Mouse (Mus musculus) forebrain, postnatal 0 days (tissue): ENCODE results near the gene Bcas1. TPM values are rescaled to one million over a fixed set of nuclear protein-coding genes. Genes with fewer than 3 reads are reported as not detected.

Experiments
- ATAC-seq: fragments of 200-750 bp; cut with Nextera tagmentation; 2 replicates; pipeline ENCODE4 v1.8.0; 2017; ENCODE audit warnings: mild to moderate bottlenecking, moderate library complexity
- DNase-seq: peaks from one replicate; pipeline ENCODE4 v3.0.0-alpha.2; 2015
- H3K27ac ChIP-seq: fragments of 300-500 bp; sonication (generic); 2 replicates; pipeline ENCODE4 v1.5.1; 2014; ENCODE audit warnings: low read depth, mild to moderate bottlenecking, antibody characterized with exemption, low read length, moderate library complexity, mixed read lengths
- H3K27me3 ChIP-seq: fragments of 300-500 bp; sonication (generic); 2 replicates; pipeline ENCODE4 v1.6.1; 2014; ENCODE audit warnings: mild to moderate bottlenecking, low read length, mixed read lengths; ENCODE audit not compliant: insufficient read depth
- H3K36me3 ChIP-seq: fragments of 300-500 bp; sonication (generic); 2 replicates; pipeline ENCODE4 v1.6.1; 2014; ENCODE audit warnings: mild to moderate bottlenecking, moderate library complexity; ENCODE audit not compliant: insufficient read depth
- H3K4me1 ChIP-seq: fragments of 300-500 bp; sonication (generic); 2 replicates; pipeline ENCODE4 v1.6.1; 2014; ENCODE audit warnings: antibody characterized with exemption; ENCODE audit not compliant: insufficient read depth
- H3K4me2 ChIP-seq: fragments of 300-500 bp; sonication (generic); 2 replicates; pipeline ENCODE4 v1.6.1; 2014; ENCODE audit warnings: low read depth, mild to moderate bottlenecking, moderate library complexity
- H3K4me3 ChIP-seq: fragments of 300-500 bp; sonication (generic); 2 replicates; pipeline ENCODE4 v1.5.1; 2014; ENCODE audit warnings: low read depth, low read length, mixed read lengths
- H3K9ac ChIP-seq: fragments of 300-500 bp; sonication (generic); 2 replicates; pipeline ENCODE4 v1.6.1; 2014; ENCODE audit warnings: mild to moderate bottlenecking
- H3K9me3 ChIP-seq: fragments of 300-500 bp; sonication (generic); 2 replicates; pipeline ENCODE4 v1.6.1; 2016; ENCODE audit warnings: low read length
- CTCF ChIP-seq: sonication (generic); IDR thresholded peaks from 2 replicates; pipeline ENCODE4 v1.5.1; 2016; ENCODE audit warnings: antibody characterized with exemption, control low read depth, low read depth
- WGBS: fragments of 180-500 bp; shearing (Covaris S2); extraction: QIAGEN DNeasy Blood & Tissue Kit; methylation state at CpG from one replicate; pipeline ENCODE4 v1.1.7; 2014; 5-methylcytosine and 5-hydroxymethylcytosine counted together
- polyA plus RNA-seq: library from polyadenylated mRNA; unstranded; fragments of >200 nt; fragmentation: Nextera tagmentation; extraction: Ambion mirVana; gene quantifications from 2 replicates; pipeline ENCODE4 v1.2.1, GENCODE M21; 2015
- total RNA-seq: library from RNA; depleted of rRNA; stranded (reverse); fragments of >200 nt; gene quantifications from 2 replicates; pipeline ENCODE4 v1.2.3, GENCODE M21; 2014

Gene Bcas1
- total and polyA plus RNA-seq, 2 experiments from 2014 or later = 4.2 to 5.2 TPM

- Histone ChIP-seq H3K9ac (no peak overlapping the region), H3K36me3 (no peaks in the 10 kb centered on the region), H3K27me3 (no peaks in the 10 kb centered on the region), H3K9me3 (no peaks in the 10 kb centered on the region), H3K4me2 (no peak overlapping the region), H3K27ac (no peak overlapping the region), H3K4me3 (no peak overlapping the region), H3K4me1 (no peaks in the 10 kb centered on the region)
- no peak for DNase-seq
- TF ChIP-seq CTCF = peak; percentile 26; the same call in 1 of the 2 replicates
- ATAC-seq = no peak
- 50% methylated on average over 4 of the region's 4 CpGs for WGBS
Measured at GRCm38 (mm10) chr2:170421924-170422323, 5.7 kb downstream of the Bcas1 start.

- Histone ChIP-seq H3K27ac (no peak overlapping the region), H3K4me2 (no peak overlapping the region), H3K27me3 (no peaks in the 10 kb centered on the region), H3K4me3 (no peak overlapping the region), H3K9ac (no peak overlapping the region), H3K36me3 (no peaks in the 10 kb centered on the region), H3K4me1 (no peaks in the 10 kb centered on the region), H3K9me3 (no peaks in the 10 kb centered on the region)
- ATAC-seq = no peak
- 48% methylated on average over 10 of the region's 10 CpGs for WGBS
- DNase-seq = peak; percentile 42
- TF ChIP-seq CTCF = peak; percentile 65
Measured at GRCm38 (mm10) chr2:170418748-170419147, 8.9 kb downstream of the Bcas1 start.

DNA sequence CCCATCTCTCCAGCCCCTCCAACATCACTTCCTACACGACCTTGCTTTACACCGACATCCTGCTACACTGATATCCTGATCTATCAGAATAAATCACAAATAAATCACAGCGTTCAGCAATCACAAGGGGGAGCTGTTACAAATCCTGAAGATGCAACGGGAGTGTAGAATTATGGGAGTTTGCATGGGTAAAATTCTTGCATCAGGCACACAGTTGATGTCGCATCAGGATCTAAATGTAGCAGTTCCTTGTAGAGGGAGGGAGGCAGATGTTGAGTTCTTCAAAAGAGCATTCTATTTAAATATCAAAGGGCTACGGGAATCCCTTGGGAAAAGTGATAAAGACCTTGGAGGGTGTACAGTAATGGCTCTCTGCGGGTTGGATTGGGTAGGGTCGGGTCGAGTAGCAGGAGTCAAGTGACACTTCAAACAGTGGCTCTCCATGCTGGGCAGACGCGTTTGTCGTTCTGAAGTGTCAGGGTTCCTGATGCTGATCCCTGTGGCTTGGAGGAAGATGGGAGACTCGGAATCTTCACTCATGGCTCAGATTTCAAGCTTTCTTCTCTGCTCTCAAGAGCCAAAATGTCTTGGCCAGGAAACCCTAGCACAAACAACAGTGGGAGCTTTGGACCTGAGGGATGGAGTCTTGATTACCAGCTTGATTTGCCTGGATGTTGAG is 16.0 kb downstream of the Bcas1 start:
- H3K4me3 ChIP-seq = no peak overlapping the region
- 16% methylated on average over 13 of the region's 13 CpGs for WGBS
- H3K27ac ChIP-seq = no peak overlapping the region
- H3K9me3 ChIP-seq = no peaks in the 10 kb centered on the region
- H3K4me2 ChIP-seq = peak overlapping the region; percentile 34
- H3K4me1 ChIP-seq = no peaks in the 10 kb centered on the region
- ATAC-seq = peak; percentile 50
- DNase-seq = peak; percentile 48
- no peaks in the 10 kb centered on the region; the same call in 1 of the 2 replicates for H3K27me3 ChIP-seq
- peak; percentile 56 for TF ChIP-seq CTCF
- no peak overlapping the region for H3K9ac ChIP-seq
- no peaks in the 10 kb centered on the region for H3K36me3 ChIP-seq

GRCm38 (mm10) chr2:170410677-170411489 is 16.8 kb downstream of the Bcas1 start:
- 41% methylated on average over 23 of the region's 23 CpGs for WGBS
- no peaks in the 10 kb centered on the region for H3K4me1 ChIP-seq

DNA sequence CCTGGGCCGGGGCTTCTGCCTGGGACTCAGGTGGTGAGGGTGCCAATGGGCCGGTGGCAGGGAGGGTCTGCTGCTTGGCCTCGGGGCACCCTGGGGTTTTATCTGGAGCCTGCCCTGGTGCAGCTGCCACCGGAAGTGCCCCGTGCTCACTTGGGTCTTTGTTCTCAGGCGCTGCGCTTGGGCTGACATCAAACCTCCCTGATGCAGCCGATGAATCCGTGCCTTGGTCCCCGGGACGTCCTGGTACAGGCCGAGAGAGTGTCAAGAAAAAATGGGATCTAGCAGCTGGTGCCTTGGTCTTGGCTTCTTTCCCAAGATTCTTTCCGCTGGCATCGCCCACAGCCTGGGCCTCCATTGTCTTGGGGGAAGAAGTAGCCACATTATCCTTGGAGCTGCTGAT is 21.2 kb downstream of the Bcas1 start:
- Histone ChIP-seq H3K27me3 (no peaks in the 10 kb centered on the region; the same call in 1 of the 2 replicates), H3K9me3 (no peaks in the 10 kb centered on the region), H3K4me3 (no peak overlapping the region), H3K4me1 (no peaks in the 10 kb centered on the region; the same call in 1 of the 2 replicates), H3K9ac (no peak overlapping the region), H3K27ac (no peak overlapping the region), H3K36me3 (no peaks in the 10 kb centered on the region), H3K4me2 (no peak overlapping the region)
- ATAC-seq (peak; percentile 49), DNase-seq (no peak)
- TF ChIP-seq CTCF = no peak
- 31% methylated on average over 14 of the region's 14 CpGs for WGBS

More at GRCm38 (mm10) chr2:170410677-170411489, 16.8 kb downstream of the Bcas1 start:
- DNase-seq (no peak), ATAC-seq (no peak; the same call in 1 of the 2 replicates)
- Histone ChIP-seq H3K27ac (no peak overlapping the region), H3K4me3 (no peak overlapping the region; the same call in 1 of the 2 replicates), H3K9ac (no peak overlapping the region), H3K4me2 (peak overlapping the region; percentile 34), H3K27me3 (no peaks in the 10 kb centered on the region; the same call in 1 of the 2 replicates), H3K9me3 (no peaks in the 10 kb centered on the region), H3K36me3 (no peaks in the 10 kb centered on the region)
- TF ChIP-seq CTCF = no peak

- Histone ChIP-seq H3K9ac (no peak overlapping the region), H3K36me3 (no peaks in the 10 kb centered on the region), H3K9me3 (no peaks in the 10 kb centered on the region), H3K4me1 (no peaks in the 10 kb centered on the region; the same call in 1 of the 2 replicates), H3K4me3 (no peak overlapping the region), H3K4me2 (peak overlapping the region; percentile 29), H3K27ac (no peak overlapping the region), H3K27me3 (no peaks in the 10 kb centered on the region)
- TF ChIP-seq CTCF = no peak
- ATAC-seq = peak; percentile 42; the same call in 1 of the 2 replicates
- peak; percentile 39 for DNase-seq
- 20% methylated on average over 18 of the region's 18 CpGs for WGBS
Measured at GRCm38 (mm10) chr2:170404781-170405573, 22.7 kb downstream of the Bcas1 start.
